In genomic region chr17:24902671-24903474, GRCm38 (mm10) we compare ENCODE assay signal across 8 mouse cellular contexts. TPM values are rescaled to one million over a fixed set of nuclear protein-coding genes. Genes with fewer than 3 reads are reported as not detected.
A peak's percentile ranks its signal among the peaks of the same experiment; 100 is the strongest.
DNase-seq lines count a peak whose midpoint lies in the region; ATAC-seq and TF ChIP-seq lines count a peak whose summit lies in the region.

No protein-coding gene starts in this region.

- 52% methylated on average over 9 of the region's 9 CpGs for WGBS in bone marrow, adult 2 months
- 65% methylated on average over 9 of the region's 9 CpGs for WGBS in kidney, postnatal 0 days
- 67% methylated on average over 9 of the region's 9 CpGs for WGBS in stomach, embryonic 14.5 days

- no peak overlapping the region for H3K27ac ChIP-seq in gastrocnemius, adult 2 months
- peak overlapping the region; percentile 85 for H3K27ac ChIP-seq in bone marrow, adult 2 months (ENCODE audit: control insufficient read depth, insufficient read depth, low read depth, low read length, poor library complexity)
- H3K27ac ChIP-seq in kidney, postnatal 0 days = no peak overlapping the region
- H3K27ac ChIP-seq in stomach, embryonic 14.5 days (ENCODE audit: low read length) = no peak overlapping the region

- no peak for TF ChIP-seq POLR2A in bone marrow, adult 2 months (IDR thresholded peaks at IDR 0.05; ENCODE audit: borderline replicate concordance, control insufficient read depth, low read depth, low read length)

- H3K9me3 ChIP-seq in kidney, postnatal 0 days (replicated peaks; ENCODE audit: low read length) = no peaks in the 10 kb centered on the region
- no peaks in the 10 kb centered on the region for H3K9me3 ChIP-seq in stomach, embryonic 14.5 days (ENCODE audit: control insufficient read depth, low read depth, low read length)

- no peak overlapping the region for H3K4me2 ChIP-seq in kidney, postnatal 0 days (ENCODE audit: low read length)
- H3K4me2 ChIP-seq in stomach, embryonic 14.5 days (replicated peaks; ENCODE audit: low read depth, low read length) = no peak overlapping the region

- no peaks in the 10 kb centered on the region for H3K27me3 ChIP-seq in kidney, postnatal 0 days (ENCODE audit: insufficient read depth, low read length)
- no peaks in the 10 kb centered on the region for H3K27me3 ChIP-seq in stomach, embryonic 14.5 days (ENCODE audit: control insufficient read depth, insufficient read depth, low read length)

- no peak overlapping the region for H3K9ac ChIP-seq in kidney, postnatal 0 days (ENCODE audit: low read depth, low read length)
- H3K9ac ChIP-seq in stomach, embryonic 14.5 days (replicated peaks; ENCODE audit: low read depth, low read length) = no peak overlapping the region

- H3K4me1 ChIP-seq in bone marrow, adult 2 months (ENCODE audit: control insufficient read depth, insufficient read depth, low read length) = peaks cover 4% of the 10 kb centered on the region; the same call in 1 of the 2 replicates
- no peaks in the 10 kb centered on the region; the same call in 1 of the 2 replicates for H3K4me1 ChIP-seq in kidney, postnatal 0 days (replicated peaks; ENCODE audit: insufficient read depth, low read length)
- no peaks in the 10 kb centered on the region for H3K4me1 ChIP-seq in stomach, embryonic 14.5 days (ENCODE audit: control insufficient read depth, insufficient read depth, low read length)

- no peak overlapping the region for H3K4me3 ChIP-seq in gastrocnemius, adult 2 months
- H3K4me3 ChIP-seq in bone marrow, adult 2 months (replicated peaks; ENCODE audit: control insufficient read depth, low read depth, low read length) = peak overlapping the region; percentile 13
- H3K4me3 ChIP-seq in kidney, postnatal 0 days (replicated peaks; ENCODE audit: low read depth, low read length) = no peak overlapping the region
- H3K4me3 ChIP-seq in stomach, embryonic 14.5 days (ENCODE audit: low read depth, low read length) = no peak overlapping the region

- peak; percentile 41 for DNase-seq in gastrocnemius, adult 2 months
- no peak for DNase-seq in gastrocnemius, postnatal 14 days
- peak; percentile 23 for DNase-seq in 416B (ENCODE audit: low read depth)
- peak; percentile 21 for DNase-seq in kidney, postnatal 0 days (ENCODE audit: low spot score)
- no peak for DNase-seq in layer of hippocampus, adult 9-10 months (ENCODE audit: low spot score)

- no peak for ATAC-seq in kidney, postnatal 0 days (replicated peaks; ENCODE audit: low FRiP score, low read depth)
- peak; percentile 56; the same call in 1 of the 2 replicates for ATAC-seq in stomach, embryonic 14.5 days (ENCODE audit: insufficient number of reproducible peaks, insufficient read depth, low FRiP score, low read depth)
- ATAC-seq in frontal cortex, adult (ENCODE audit: low TSS enrichment) = no peak

- intact Hi-C loops in gastrocnemius, adult 2 months (cut with DNase I) = no loop called here
- intact Hi-C loops in gastrocnemius, postnatal 14 days (cut with DNase I; ENCODE audit: low total_unique reads) = no loop called here

- H3K36me3 ChIP-seq in kidney, postnatal 0 days (ENCODE audit: insufficient read depth, low read length) = peaks cover 91% of the 10 kb centered on the region
- peaks cover 97% of the 10 kb centered on the region for H3K36me3 ChIP-seq in stomach, embryonic 14.5 days (ENCODE audit: control insufficient read depth, insufficient read depth, low read length)

- TF ChIP-seq CTCF in gastrocnemius, adult 2 months (IDR thresholded peaks at IDR 0.05) = peak; percentile 59
- peak; percentile 57 for TF ChIP-seq CTCF in bone marrow, adult 2 months (IDR thresholded peaks at IDR 0.05; ENCODE audit: control insufficient read depth, insufficient read depth, low read length)
- TF ChIP-seq CTCF in kidney, postnatal 0 days (IDR thresholded peaks at IDR 0.05; ENCODE audit: low read depth) = peak; percentile 64

RNA-seq across cellular contexts. Expression of gene Nme3, which starts 6.6 kb away (rescaled TPM):
- total RNA-seq in gastrocnemius, adult 2 months (2021) = 10 to 100 TPM; 10.2 to 13.1 TPM
- total RNA-seq in gastrocnemius, postnatal 14 days (2021) = 1 to 10 TPM; 7.6 to 9.0 TPM
- 51.7 and 64.3 TPM in 2 replicates for polyA plus RNA-seq in bone marrow, adult 2 months (2011; ENCODE audit: insufficient read depth, insufficient read length, low replicate concordance, missing spikeins)
- 87.1 and 93.1 TPM in 2 replicates for polyA plus RNA-seq in kidney, postnatal 0 days (2015; fragmentation: Nextera tagmentation; extraction: Ambion mirVana)
- polyA plus RNA-seq in stomach, embryonic 14.5 days (2014; fragmentation: Nextera tagmentation; extraction: Ambion mirVana) = 72.7 and 76.7 TPM in 2 replicates

RNA-seq across cellular contexts. Expression of gene Mrps34, which starts 8.0 kb away (rescaled TPM):
- 10 to 100 TPM; 75.8 to 95.7 TPM for total RNA-seq in gastrocnemius, adult 2 months (2021)
- total RNA-seq in gastrocnemius, postnatal 14 days (2021) = 100 to 1,000 TPM; 118 to 120 TPM
- 23.4 and 43.9 TPM in 2 replicates for polyA plus RNA-seq in bone marrow, adult 2 months (2011; ENCODE audit: insufficient read depth, insufficient read length, low replicate concordance, missing spikeins)
- 141 TPM in 2 replicates for polyA plus RNA-seq in kidney, postnatal 0 days (2015; fragmentation: Nextera tagmentation; extraction: Ambion mirVana)
- polyA plus RNA-seq in stomach, embryonic 14.5 days (2014; fragmentation: Nextera tagmentation; extraction: Ambion mirVana) = 84.7 and 85.6 TPM in 2 replicates

RNA-seq across cellular contexts. Expression of gene Eme2, which starts 8.0 kb away (rescaled TPM):
- 10 to 100 TPM in 1 of 2 experiments, 1 to 10 TPM in 1; 9.3 to 10.9 TPM for total RNA-seq in gastrocnemius, adult 2 months (2021)
- total RNA-seq in gastrocnemius, postnatal 14 days (2021) = 10 to 100 TPM; 13.9 to 14.5 TPM
- 8.2 and 35.6 TPM in 2 replicates for polyA plus RNA-seq in bone marrow, adult 2 months (2011; ENCODE audit: insufficient read depth, insufficient read length, low replicate concordance, missing spikeins)
- polyA plus RNA-seq in kidney, postnatal 0 days (2015; fragmentation: Nextera tagmentation; extraction: Ambion mirVana) = 29.5 and 29.6 TPM in 2 replicates
- polyA plus RNA-seq in stomach, embryonic 14.5 days (2014; fragmentation: Nextera tagmentation; extraction: Ambion mirVana) = 18.9 and 27.8 TPM in 2 replicates

RNA-seq across cellular contexts. Expression of gene Spsb3, which starts 16.4 kb away (rescaled TPM):
- total RNA-seq in gastrocnemius, adult 2 months (2021) = 10 to 100 TPM; 30.4 to 37.7 TPM
- 10 to 100 TPM; 24.4 to 29.2 TPM for total RNA-seq in gastrocnemius, postnatal 14 days (2021)
- 37.8 and 47.2 TPM in 2 replicates for polyA plus RNA-seq in bone marrow, adult 2 months (2011; ENCODE audit: insufficient read depth, insufficient read length, low replicate concordance, missing spikeins)
- 53.4 and 55.9 TPM in 2 replicates for polyA plus RNA-seq in kidney, postnatal 0 days (2015; fragmentation: Nextera tagmentation; extraction: Ambion mirVana)
- polyA plus RNA-seq in stomach, embryonic 14.5 days (2014; fragmentation: Nextera tagmentation; extraction: Ambion mirVana) = 32.9 and 36.4 TPM in 2 replicates

RNA-seq across cellular contexts. Expression of gene Nubp2, which starts 16.7 kb away (rescaled TPM):
- 10 to 100 TPM; 10.5 to 11.3 TPM for total RNA-seq in gastrocnemius, adult 2 months (2021)
- 10 to 100 TPM; 12.5 to 14.6 TPM for total RNA-seq in gastrocnemius, postnatal 14 days (2021)
- polyA plus RNA-seq in bone marrow, adult 2 months (2011; ENCODE audit: insufficient read depth, insufficient read length, low replicate concordance, missing spikeins) = 34.2 and 45.6 TPM in 2 replicates
- 55.9 and 57.5 TPM in 2 replicates for polyA plus RNA-seq in kidney, postnatal 0 days (2015; fragmentation: Nextera tagmentation; extraction: Ambion mirVana)
- 48.1 and 49.0 TPM in 2 replicates for polyA plus RNA-seq in stomach, embryonic 14.5 days (2014; fragmentation: Nextera tagmentation; extraction: Ambion mirVana)

Comparison
In these comparisons a context has a peak if more than half of its experiments do, and no peak if none do; other contexts are left out.
1. DNase-seq: peak in gastrocnemius, adult 2 months (single experiment), 416B (single experiment) and kidney, postnatal 0 days (single experiment); none in gastrocnemius, postnatal 14 days (single experiment) and layer of hippocampus, adult 9-10 months (single experiment).
2. Peak in every context shown above with its lines, with median percentiles within 50 percentile points of each other: CTCF ChIP-seq.